Mouse (Mus musculus) embryonic facial prominence, embryonic 15.5 days (tissue): ENCODE data around the gene Csnka2ip. TPM values are rescaled to one million over a fixed set of nuclear protein-coding genes. Genes with fewer than 3 reads are reported as not detected.

Experiments
- ATAC-seq: fragments of 200-750 bp; cut with Nextera tagmentation; 2 replicates; pipeline ENCODE4 v1.8.0; 2017; ENCODE audit warnings: low read depth, moderate TSS enrichment; ENCODE audit not compliant: insufficient number of reproducible peaks, low FRiP score, low TSS enrichment
- H3K27ac ChIP-seq: fragments of 300-500 bp; sonication (generic); replicated peaks from 2 replicates; pipeline ENCODE4 v1.5.1; 2015; ENCODE audit warnings: mild to moderate bottlenecking, inconsistent platforms
- H3K27me3 ChIP-seq: fragments of 300-500 bp; sonication (generic); 2 replicates; pipeline ENCODE4 v1.6.1; 2015; ENCODE audit warnings: inconsistent platforms
- H3K36me3 ChIP-seq: fragments of 300-500 bp; sonication (generic); 2 replicates; pipeline ENCODE4 v1.6.1; 2015; ENCODE audit warnings: mild to moderate bottlenecking, inconsistent platforms
- H3K4me1 ChIP-seq: fragments of 300-500 bp; sonication (generic); 2 replicates; pipeline ENCODE4 v1.6.1; 2015; ENCODE audit warnings: inconsistent platforms
- H3K4me2 ChIP-seq: fragments of 300-500 bp; sonication (generic); replicated peaks from 2 replicates; pipeline ENCODE4 v1.6.1; 2015; ENCODE audit warnings: mild to moderate bottlenecking, inconsistent platforms
- H3K4me3 ChIP-seq: fragments of 300-500 bp; sonication (generic); replicated peaks from 2 replicates; pipeline ENCODE4 v1.5.1; 2015; ENCODE audit warnings: mild to moderate bottlenecking, inconsistent platforms
- H3K9ac ChIP-seq: fragments of 300-500 bp; sonication (generic); 2 replicates; pipeline ENCODE4 v1.6.1; 2015; ENCODE audit warnings: inconsistent platforms
- H3K9me3 ChIP-seq: fragments of 300-500 bp; sonication (generic); replicated peaks from 2 replicates; pipeline ENCODE4 v1.6.1; 2016; ENCODE audit warnings: inconsistent platforms
- WGBS: fragments of 180-500 bp; shearing (Covaris S2); methylation state at CpG from one replicate; pipeline ENCODE4 v1.1.7; 2015; 5-methylcytosine and 5-hydroxymethylcytosine counted together
- polyA plus RNA-seq: library from polyadenylated mRNA; unstranded; fragments of >200 nt; fragmentation: Nextera tagmentation; extraction: Ambion mirVana; gene quantifications from 2 replicates; pipeline ENCODE4 v1.2.1, GENCODE M21; 2015

Csnka2ip gene
- not detected in 2 replicates for polyA plus RNA-seq

DNA sequence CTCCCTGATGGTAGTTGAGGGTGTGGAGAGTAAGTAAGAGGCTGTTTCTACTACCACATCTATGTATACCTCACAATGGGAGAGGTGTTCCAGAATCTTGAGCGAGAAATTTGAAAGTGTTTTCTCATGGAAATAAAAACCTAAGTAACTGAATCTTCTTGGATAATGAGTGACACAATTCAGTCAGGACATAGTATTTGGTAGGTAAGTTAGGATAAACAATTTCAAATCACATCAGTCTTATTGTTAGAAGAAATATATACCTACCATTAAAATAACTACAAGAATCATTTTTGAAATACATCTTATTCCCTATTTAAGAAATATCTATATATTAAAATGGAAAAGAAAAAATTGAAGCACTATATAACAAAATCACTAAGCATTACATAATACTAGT is at the start of gene Csnka2ip:
Gene Csnka2ip, minus strand, starts transcription at position 101 of the 400 bp plus-strand sequence.
- no peak within 1 kb of the TSS for H3K4me2 ChIP-seq
- no peaks in the 10 kb centered on the region for H3K36me3 ChIP-seq
- no peak for ATAC-seq
- H3K9me3 ChIP-seq, result no peaks in the 10 kb centered on the region
- H3K4me1 ChIP-seq, result no peaks in the 10 kb centered on the region
- no peak within 1 kb of the TSS for H3K4me3 ChIP-seq
- H3K27me3 ChIP-seq, result no peaks in the 10 kb centered on the region
- WGBS, result 89% methylated on average over 1 of the region's 1 CpGs
- H3K27ac ChIP-seq, result no peak within 1 kb of the TSS
- no peak within 1 kb of the TSS for H3K9ac ChIP-seq

DNA sequence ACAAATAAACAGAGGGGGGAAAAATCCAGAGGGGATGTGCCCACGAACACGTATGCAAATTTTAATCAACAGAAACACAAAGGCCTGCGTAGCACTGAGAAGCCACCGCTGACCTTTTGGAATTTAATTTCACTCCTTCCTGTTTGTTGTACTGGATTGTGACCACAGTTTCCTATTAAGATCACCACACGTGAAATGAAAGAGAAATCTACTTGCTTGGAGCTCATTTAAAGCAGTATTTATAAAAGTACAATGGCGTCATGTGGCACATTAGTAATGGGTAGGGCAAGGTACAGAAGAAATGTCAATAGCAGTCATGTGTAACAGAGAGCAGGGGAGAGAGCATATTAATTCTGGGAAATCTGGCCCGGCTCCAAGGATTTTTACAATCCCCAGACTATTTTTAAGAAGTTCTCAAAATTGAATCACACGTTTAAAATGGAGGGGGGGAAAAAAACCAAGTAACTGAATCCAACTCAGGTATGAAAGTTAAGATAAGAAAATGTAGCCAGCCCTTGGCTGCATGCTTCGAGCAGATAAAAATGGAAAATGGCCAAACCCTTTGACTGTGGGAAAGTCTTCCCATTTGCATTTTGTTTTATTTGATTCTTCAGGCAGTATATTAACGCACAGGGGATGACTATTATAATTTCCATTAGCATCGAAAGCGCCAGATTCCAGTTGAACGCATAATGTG is 47.5 kb upstream of the Csnka2ip start:
- H3K4me2 ChIP-seq, result no peak overlapping the region
- no peak overlapping the region for H3K4me3 ChIP-seq
- H3K27me3 ChIP-seq, result no peaks in the 10 kb centered on the region
- ATAC-seq, result no peak
- H3K27ac ChIP-seq, result no peak overlapping the region
- WGBS, result 65% methylated on average over 13 of the region's 13 CpGs
- H3K9ac ChIP-seq, result no peak overlapping the region
- H3K4me1 ChIP-seq, result no peaks in the 10 kb centered on the region
- no peaks in the 10 kb centered on the region for H3K36me3 ChIP-seq
- no peaks in the 10 kb centered on the region for H3K9me3 ChIP-seq

GRCm38 (mm10) chr16:64647771-64648170 is 45.6 kb upstream of the Csnka2ip start:
- Histone ChIP-seq H3K4me3 (no peak overlapping the region), H3K27ac (no peak overlapping the region), H3K9me3 (no peaks in the 10 kb centered on the region), H3K27me3 (no peaks in the 10 kb centered on the region), H3K36me3 (no peaks in the 10 kb centered on the region), H3K4me1 (no peaks in the 10 kb centered on the region), H3K9ac (no peak overlapping the region), H3K4me2 (no peak overlapping the region)
- WGBS, result 83% methylated on average over 2 of the region's 2 CpGs
- ATAC-seq, result no peak

DNA sequence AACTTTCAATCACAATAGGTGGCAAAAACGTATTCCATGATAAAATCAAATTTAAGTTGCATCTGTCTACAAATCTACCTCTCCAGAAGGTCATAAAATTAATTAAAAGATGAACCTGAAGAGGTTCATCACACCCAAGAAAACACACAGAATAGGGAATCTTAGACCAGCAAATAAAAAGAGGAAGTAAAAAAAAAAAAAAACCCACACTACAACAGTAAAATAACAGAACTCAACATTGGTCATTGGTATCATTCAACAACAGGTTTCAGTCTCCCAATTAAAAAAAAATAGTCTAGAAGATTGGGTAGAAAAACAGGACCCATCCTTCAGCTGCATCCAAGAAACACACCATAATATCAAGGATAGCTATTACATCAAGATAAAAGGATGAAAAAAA is 32.9 kb upstream of the Csnka2ip start:
- H3K4me3 ChIP-seq, result no peak overlapping the region
- no peaks in the 10 kb centered on the region for H3K36me3 ChIP-seq
- H3K27me3 ChIP-seq, result no peaks in the 10 kb centered on the region
- no peak overlapping the region for H3K4me2 ChIP-seq
- no peaks in the 10 kb centered on the region for H3K9me3 ChIP-seq
- H3K9ac ChIP-seq, result no peak overlapping the region
- ATAC-seq, result no peak
- no peak overlapping the region for H3K27ac ChIP-seq
- no peaks in the 10 kb centered on the region for H3K4me1 ChIP-seq
- 69% methylated on average over 1 of the region's 1 CpGs for WGBS

- Histone ChIP-seq H3K36me3 (no peaks in the 10 kb centered on the region), H3K27me3 (no peaks in the 10 kb centered on the region)
These were observed 17.9 kb upstream of the Csnka2ip start for GRCm38 (mm10) chr16:64620116-64620515.

GRCm38 (mm10) chr16:64614648-64615047 is 12.4 kb upstream of the Csnka2ip start:
- Histone ChIP-seq H3K4me2 (no peak overlapping the region), H3K4me3 (no peak overlapping the region), H3K9me3 (no peaks in the 10 kb centered on the region), H3K27me3 (no peaks in the 10 kb centered on the region), H3K27ac (no peak overlapping the region), H3K4me1 (no peaks in the 10 kb centered on the region), H3K9ac (no peak overlapping the region), H3K36me3 (no peaks in the 10 kb centered on the region)
- ATAC-seq, result no peak
- 68% methylated on average over 3 of the region's 3 CpGs for WGBS

More at GRCm38 (mm10) chr16:64620116-64620515, 17.9 kb upstream of the Csnka2ip start:
- Histone ChIP-seq H3K9ac (no peak overlapping the region), H3K27ac (no peak overlapping the region), H3K4me2 (no peak overlapping the region), H3K9me3 (no peaks in the 10 kb centered on the region), H3K4me1 (no peaks in the 10 kb centered on the region), H3K4me3 (no peak overlapping the region)
- 64% methylated on average over 6 of the region's 6 CpGs for WGBS
- ATAC-seq, result no peak

GRCm38 (mm10) chr16:64607793-64608192 is 5.6 kb upstream of the Csnka2ip start:
- H3K36me3 ChIP-seq, result no peaks in the 10 kb centered on the region
- H3K9ac ChIP-seq, result no peak overlapping the region
- no peak overlapping the region for H3K4me2 ChIP-seq
- no peaks in the 10 kb centered on the region for H3K4me1 ChIP-seq
- 73% methylated on average over 1 of the region's 1 CpGs for WGBS
- H3K27me3 ChIP-seq, result no peaks in the 10 kb centered on the region
- no peaks in the 10 kb centered on the region for H3K9me3 ChIP-seq
- no peak for ATAC-seq
- H3K27ac ChIP-seq, result no peak overlapping the region
- no peak overlapping the region for H3K4me3 ChIP-seq

GRCm38 (mm10) chr16:64586825-64587224 is 15.4 kb downstream of the Csnka2ip start:
- no peak overlapping the region for H3K9ac ChIP-seq
- no peaks in the 10 kb centered on the region for H3K9me3 ChIP-seq
- H3K27me3 ChIP-seq, result no peaks in the 10 kb centered on the region
- H3K27ac ChIP-seq, result no peak overlapping the region
- ATAC-seq, result no peak
- H3K36me3 ChIP-seq, result no peaks in the 10 kb centered on the region
- 62% methylated on average over 2 of the region's 2 CpGs for WGBS
- 0 out of 2 replicates have a peak, but pooled peaks cover 3% of the 10 kb centered on the region for H3K4me1 ChIP-seq
- H3K4me2 ChIP-seq, result no peak overlapping the region
- H3K4me3 ChIP-seq, result no peak overlapping the region

- ATAC-seq, result no peak
- H3K27ac ChIP-seq, result no peak overlapping the region
- WGBS, result 74% methylated on average over 4 of the region's 4 CpGs
- no peaks in the 10 kb centered on the region for H3K27me3 ChIP-seq
- H3K4me2 ChIP-seq, result no peak overlapping the region
- H3K4me3 ChIP-seq, result no peak overlapping the region
- H3K36me3 ChIP-seq, result no peaks in the 10 kb centered on the region
- no peak overlapping the region for H3K9ac ChIP-seq
- no peaks in the 10 kb centered on the region for H3K9me3 ChIP-seq
- H3K4me1 ChIP-seq, result 0 out of 2 replicates have a peak, but pooled peaks cover 3% of the 10 kb centered on the region
These were observed 16.0 kb downstream of the Csnka2ip start for GRCm38 (mm10) chr16:64586262-64586619.

DNA sequence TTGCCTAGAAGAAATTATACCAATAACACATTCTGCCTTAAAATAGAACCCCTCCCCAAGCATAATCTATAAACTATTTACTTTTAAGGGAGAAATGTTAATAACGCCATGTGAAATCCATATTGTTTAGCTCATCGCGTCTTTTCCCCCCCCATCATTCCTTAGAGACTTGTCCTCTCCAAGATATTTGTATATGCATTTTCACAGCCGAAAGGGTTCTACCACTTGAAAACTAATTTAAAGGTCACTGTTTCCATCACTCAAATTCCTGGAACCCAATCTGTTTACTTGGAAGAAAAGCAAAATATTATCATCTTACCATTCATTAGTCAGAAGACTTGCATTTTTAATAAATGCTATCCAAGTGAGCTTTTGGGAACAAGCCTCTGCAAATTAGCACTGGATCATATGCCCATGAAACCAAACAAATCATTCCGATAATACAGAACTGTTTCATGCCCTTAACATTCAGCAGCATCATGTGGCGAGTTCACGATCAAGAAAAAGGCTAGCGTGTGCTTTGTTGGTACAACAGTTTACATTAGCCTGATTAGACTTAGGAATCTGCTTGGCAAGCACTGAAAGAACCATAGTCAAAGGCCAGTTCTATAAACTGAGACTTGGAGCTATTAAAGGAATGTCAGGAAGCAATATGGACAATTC is 16.5 kb downstream of the Csnka2ip start:
- no peaks in the 10 kb centered on the region for H3K36me3 ChIP-seq
- no peak overlapping the region for H3K4me2 ChIP-seq
- H3K27me3 ChIP-seq, result no peaks in the 10 kb centered on the region
- H3K9me3 ChIP-seq, result no peaks in the 10 kb centered on the region
- 73% methylated on average over 8 of the region's 8 CpGs for WGBS
- no peak overlapping the region for H3K9ac ChIP-seq
- H3K27ac ChIP-seq, result no peak overlapping the region
- H3K4me1 ChIP-seq, result 0 out of 2 replicates have a peak, but pooled peaks cover 3% of the 10 kb centered on the region
- no peak overlapping the region for H3K4me3 ChIP-seq
- no peak for ATAC-seq

DNA sequence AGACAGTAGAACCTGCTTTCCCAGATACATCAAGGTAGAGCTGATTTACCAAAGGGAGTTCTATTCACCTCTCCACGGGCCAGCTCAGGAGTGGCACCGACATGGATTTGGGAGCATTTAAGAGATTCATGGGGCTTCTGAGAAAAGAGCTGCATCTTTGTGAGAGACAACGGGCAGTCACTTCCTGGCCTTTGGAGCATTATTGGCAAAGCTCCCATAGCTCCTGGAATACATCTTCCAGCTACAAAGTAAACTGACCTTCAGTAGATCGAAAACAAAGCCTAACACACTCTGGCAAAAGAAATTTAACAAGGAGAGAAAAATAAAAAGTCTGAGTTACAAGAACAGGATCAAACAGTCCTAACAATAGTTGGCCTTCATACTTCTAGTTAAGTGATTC is 17.6 kb downstream of the Csnka2ip start:
- Histone ChIP-seq H3K4me2 (no peak overlapping the region), H3K4me3 (no peak overlapping the region), H3K27me3 (no peaks in the 10 kb centered on the region), H3K36me3 (no peaks in the 10 kb centered on the region), H3K27ac (no peak overlapping the region), H3K9me3 (no peaks in the 10 kb centered on the region), H3K4me1 (0 out of 2 replicates have a peak, but pooled peaks cover 3% of the 10 kb centered on the region), H3K9ac (no peak overlapping the region)
- WGBS, result 85% methylated on average over 4 of the region's 4 CpGs
- no peak for ATAC-seq
